Mouse (Mus musculus) C2C12 (cell line): ENCODE results near the gene 4922502D21Rik. TPM values are rescaled to one million over a fixed set of nuclear protein-coding genes. Genes with fewer than 3 reads are reported as not detected.

ENCODE experiments used
- H3K27me3 ChIP-seq: one replicate; pipeline ENCODE4 v1.6.1; 2011; ENCODE audit not compliant: control insufficient read depth, insufficient read depth, insufficient read length
- H3K36me3 ChIP-seq: one replicate; pipeline ENCODE4 v1.6.1; 2011; ENCODE audit not compliant: control insufficient read depth, insufficient read depth
- H3K4me3 ChIP-seq: one replicate; pipeline ENCODE4 v1.5.1; 2011; ENCODE audit warnings: mild to moderate bottlenecking, control low read depth; ENCODE audit not compliant: poor library complexity, insufficient read depth, severe bottlenecking
- H3K79me2 ChIP-seq: one replicate; pipeline ENCODE4 v1.6.1; 2011; ENCODE audit not compliant: control insufficient read depth, insufficient read depth
- H3K79me3 ChIP-seq: one replicate; pipeline ENCODE4 v1.6.1; 2011; ENCODE audit warnings: low read depth, control low read depth
- H3ac ChIP-seq: one replicate; pipeline ENCODE3; 2011; ENCODE audit warnings: low read depth; ENCODE audit not compliant: control insufficient read depth, insufficient read length
- CEBPB ChIP-seq: IDR thresholded peaks from one replicate; pipeline ENCODE4 v1.6.1; 2011; ENCODE audit warnings: low read depth, mild to moderate bottlenecking, control low read depth, moderate library complexity
- CTCF ChIP-seq: IDR thresholded peaks from one replicate; pipeline ENCODE4 v1.5.1; 2011; ENCODE audit not compliant: control insufficient read depth, insufficient read depth, insufficient read length
- FOSL1 ChIP-seq: IDR thresholded peaks from one replicate; pipeline ENCODE4 v1.8.0; 2011; ENCODE audit warnings: mild to moderate bottlenecking, low read length; ENCODE audit not compliant: poor library complexity, insufficient read depth, severe bottlenecking
- MAX ChIP-seq: IDR thresholded peaks from one replicate; pipeline ENCODE4 v1.6.1; 2011; ENCODE audit warnings: mild to moderate bottlenecking, control low read depth
- MYOD1 ChIP-seq: IDR thresholded peaks from one replicate; pipeline ENCODE4 v1.6.1; 2011; ENCODE audit warnings: low read depth; ENCODE audit not compliant: control insufficient read depth, insufficient read length
- MYOG ChIP-seq: IDR thresholded peaks from one replicate; pipeline ENCODE4 v1.6.1; 2011; ENCODE audit not compliant: control insufficient read depth, insufficient read length; ENCODE audit errors: extremely low read depth
- USF1 ChIP-seq: IDR thresholded peaks from one replicate; pipeline ENCODE4 v1.6.1; 2011; ENCODE audit warnings: low read depth, mild to moderate bottlenecking, control low read depth, moderate library complexity
- polyA plus RNA-seq: library from polyadenylated mRNA; unstranded; fragments of >200 nt; fragmentation: generic; extraction: Trizol; gene quantifications from one replicate; pipeline ENCODE4 v1.2.1, GENCODE M21; 2012; ENCODE audit warnings: missing spikeins

4922502D21Rik gene
- polyA plus RNA-seq, 1 experiment: not detected

DNA sequence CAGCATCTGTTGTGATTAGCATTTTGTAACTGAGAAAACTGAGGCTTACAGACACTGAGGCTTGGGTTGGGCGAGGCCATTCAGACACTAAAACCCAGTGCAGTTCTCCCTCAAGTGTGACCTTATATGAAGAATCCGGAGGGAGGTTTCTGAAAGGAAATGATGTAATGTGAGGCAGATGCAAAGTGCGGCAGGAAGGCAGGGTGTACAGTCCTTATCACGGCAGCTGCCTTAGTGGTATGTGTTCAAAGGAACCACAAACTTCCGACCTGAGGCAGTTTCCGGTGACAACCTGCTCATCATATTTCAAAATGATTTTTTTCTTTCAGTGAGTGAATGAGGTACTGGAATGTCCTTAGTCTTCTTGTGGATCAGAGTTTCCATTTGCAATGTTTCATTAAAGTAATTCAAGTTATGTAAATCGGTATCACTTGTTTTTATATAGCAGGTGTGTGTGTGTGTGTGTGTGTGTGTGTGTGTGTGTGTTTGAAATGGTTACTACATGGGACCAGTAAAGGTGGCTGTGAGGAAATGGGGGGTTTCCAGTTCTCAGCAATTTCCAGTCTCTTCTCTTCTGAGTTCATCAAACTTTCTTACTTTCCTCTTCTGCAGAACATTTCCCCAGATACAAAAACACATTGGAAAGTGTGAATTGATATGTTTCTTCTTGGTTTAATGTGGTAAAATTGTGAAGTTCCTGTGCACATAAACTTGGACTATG is 47.1 kb downstream of the 4922502D21Rik start:
- Histone ChIP-seq H3K36me3 (no peaks in the 10 kb centered on the region), H3K27me3 (no peaks in the 10 kb centered on the region), H3K79me2 (no peaks in the 10 kb centered on the region), H3K4me3 (no peak overlapping the region), H3ac (no peak overlapping the region), H3K79me3 (no peaks in the 10 kb centered on the region)
- TF ChIP-seq MYOG: no peak
- TF ChIP-seq CEBPB: no peak
- TF ChIP-seq CTCF: no peak
- no peak for TF ChIP-seq USF1
- TF ChIP-seq MYOD1: no peak
- TF ChIP-seq FOSL1: no peak
- no peak for TF ChIP-seq MAX

DNA sequence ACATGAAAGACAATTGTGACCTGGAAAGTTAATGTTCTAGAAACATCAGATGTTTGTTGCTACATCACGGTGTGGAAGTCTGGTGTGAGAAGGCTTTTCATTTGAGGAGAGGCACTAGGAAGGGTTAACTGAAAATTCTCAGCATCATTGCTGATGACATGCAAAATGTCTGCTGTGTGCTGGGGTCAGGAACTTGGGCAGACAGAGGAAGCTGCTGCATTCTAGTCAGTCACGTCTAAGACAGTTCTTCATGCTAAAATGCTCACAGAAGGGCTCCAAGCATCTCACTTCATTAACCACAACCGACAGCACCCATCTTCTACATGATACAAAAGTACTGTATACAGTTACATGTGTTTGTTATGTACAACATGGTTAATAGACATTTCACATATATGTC is 48.3 kb downstream of the 4922502D21Rik start:
- TF ChIP-seq USF1 (no peak), CEBPB (no peak), MYOD1 (no peak), MAX (no peak), CTCF (no peak), MYOG (no peak), FOSL1 (no peak)
- Histone ChIP-seq H3K36me3 (no peaks in the 10 kb centered on the region), H3K4me3 (no peak overlapping the region), H3K27me3 (no peaks in the 10 kb centered on the region), H3K79me3 (no peaks in the 10 kb centered on the region), H3K79me2 (no peaks in the 10 kb centered on the region), H3ac (no peak overlapping the region)

GRCm38 (mm10) chr6:129276483-129276882 is 55.1 kb downstream of the 4922502D21Rik start:
- no peak for TF ChIP-seq MYOD1
- no peak for TF ChIP-seq CEBPB
- TF ChIP-seq USF1: no peak
- TF ChIP-seq FOSL1: no peak
- TF ChIP-seq CTCF: no peak
- TF ChIP-seq MAX: no peak
- TF ChIP-seq MYOG: no peak
- H3K27me3 ChIP-seq: no peaks in the 10 kb centered on the region
- no peaks in the 10 kb centered on the region for H3K79me2 ChIP-seq
- H3ac ChIP-seq: no peak overlapping the region
- H3K79me3 ChIP-seq: no peaks in the 10 kb centered on the region
- no peaks in the 10 kb centered on the region for H3K36me3 ChIP-seq
- H3K4me3 ChIP-seq: no peak overlapping the region

DNA sequence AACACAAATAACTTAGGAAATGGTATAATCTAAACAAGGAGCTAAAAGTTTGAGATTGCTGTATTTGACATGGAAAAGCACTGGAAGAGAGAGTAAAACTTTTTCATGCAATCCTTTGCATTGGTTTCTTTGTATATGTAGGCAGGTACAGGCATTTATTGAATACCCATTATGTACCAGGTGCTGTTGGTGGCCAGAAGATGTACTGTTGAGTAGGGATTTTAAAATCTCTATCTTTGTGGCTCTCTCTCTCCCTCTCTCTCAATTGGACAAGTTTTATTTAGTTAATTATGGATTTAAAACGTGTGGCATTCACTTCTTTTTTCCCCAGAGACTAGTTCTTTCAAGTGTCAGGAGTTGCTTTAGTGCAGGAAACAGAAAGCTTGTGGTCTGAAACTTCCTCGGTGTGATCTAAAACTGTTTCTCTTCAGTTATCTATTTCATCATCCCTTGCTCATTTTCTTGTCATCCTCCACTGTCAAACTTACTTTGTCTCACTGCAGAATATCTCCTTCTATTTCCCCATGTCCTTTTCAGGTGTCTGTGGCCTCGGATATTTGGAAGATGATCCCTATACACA is 55.9 kb downstream of the 4922502D21Rik start:
- Histone ChIP-seq H3ac (no peak overlapping the region), H3K27me3 (no peaks in the 10 kb centered on the region), H3K36me3 (no peaks in the 10 kb centered on the region), H3K79me3 (no peaks in the 10 kb centered on the region), H3K79me2 (no peaks in the 10 kb centered on the region), H3K4me3 (no peak overlapping the region)
- no peak for TF ChIP-seq MYOD1
- no peak for TF ChIP-seq USF1
- TF ChIP-seq FOSL1: no peak
- no peak for TF ChIP-seq CTCF
- TF ChIP-seq CEBPB: no peak
- TF ChIP-seq MAX: no peak
- no peak for TF ChIP-seq MYOG

DNA sequence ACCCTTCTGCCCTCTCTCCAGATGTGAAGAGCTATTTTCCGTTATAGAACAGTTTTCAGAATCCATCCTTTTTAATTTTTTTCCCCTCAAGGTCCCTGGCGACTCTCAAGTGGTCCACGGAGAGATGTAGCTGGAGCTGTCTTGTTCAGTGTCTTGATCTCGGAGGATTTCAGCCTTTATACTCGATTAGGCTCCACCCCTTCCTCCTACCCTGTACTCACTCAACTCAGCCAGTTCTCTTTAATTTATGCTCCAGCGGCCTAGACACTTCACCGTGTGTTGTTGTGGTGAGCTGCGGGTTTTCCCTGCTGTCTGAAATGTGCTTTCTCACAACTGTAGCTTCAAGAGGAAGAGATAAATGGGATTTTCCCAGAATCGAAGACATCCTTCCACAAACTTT is 56.4 kb downstream of the 4922502D21Rik start, which contains the start of gene Cd69:
TSS of gene Cd69 (minus strand) at position 217 of the 400 bp plus-strand sequence.
- Histone ChIP-seq H3K79me2 (no peaks in the 10 kb centered on the region), H3K36me3 (no peaks in the 10 kb centered on the region)
- no peak for TF ChIP-seq MYOD1
- no peak for TF ChIP-seq CTCF
- TF ChIP-seq MAX: no peak
- TF ChIP-seq CEBPB: no peak
- TF ChIP-seq FOSL1: no peak
- TF ChIP-seq USF1: no peak
- TF ChIP-seq MYOG: no peak

More for the DNA sequence above, 56.4 kb downstream of the 4922502D21Rik start, which contains the start of gene Cd69:
- no peak within 1 kb of the TSS for H3ac ChIP-seq
- no peaks in the 10 kb centered on the region for H3K27me3 ChIP-seq
- H3K79me3 ChIP-seq: no peaks in the 10 kb centered on the region
- H3K4me3 ChIP-seq: no peak within 1 kb of the TSS
